Mouse (Mus musculus): Measurements from ENCODE around the gene Mcm5. TPM values are rescaled to one million over a fixed set of nuclear protein-coding genes. Genes with fewer than 3 reads are reported as not detected.

Gene Mcm5
- polyA plus RNA-seq, 1 experiment from 2014 or later, result 104 TPM

GRCm38 (mm10) chr8:75136256-75136655, 26.9 kb downstream of the Mcm5 start:
- Histone ChIP-seq H3K4me1 (ENCODE audit: control insufficient read depth, insufficient read depth, low read length) (peaks cover 19% of the 10 kb centered on the region; the same call in 1 of the 2 replicates), H3K4me3 (ENCODE audit: low read depth, low read length) (no peak overlapping the region), H3K27ac (ENCODE audit: low read depth, low read length) (no peak overlapping the region), H3K4me2 (no peak overlapping the region), H3K9ac (ENCODE audit: low read depth, low read length) (no peak overlapping the region), H3K9me3 (replicated peaks; ENCODE audit: control insufficient read depth, low read length) (no peaks in the 10 kb centered on the region), H3K27me3 (ENCODE audit: control insufficient read depth, insufficient read depth, low read length) (no peaks in the 10 kb centered on the region), H3K36me3 (ENCODE audit: control insufficient read depth, insufficient read depth, low read length) (no peaks in the 10 kb centered on the region)
- ATAC-seq (replicated peaks; ENCODE audit: insufficient number of reproducible peaks, low FRiP score, low TSS enrichment), result no peak
- WGBS (ENCODE audit: insufficient replicate concordance), result 34% methylated on average over 2 of the region's 2 CpGs

- Histone ChIP-seq H3K36me3 (ENCODE audit: control insufficient read depth, insufficient read depth, low read length) (no peaks in the 10 kb centered on the region), H3K9ac (ENCODE audit: low read depth, low read length) (no peak overlapping the region), H3K27ac (ENCODE audit: low read depth, low read length) (no peak overlapping the region), H3K9me3 (replicated peaks; ENCODE audit: control insufficient read depth, low read length) (no peaks in the 10 kb centered on the region), H3K4me3 (ENCODE audit: low read depth, low read length) (no peak overlapping the region), H3K27me3 (ENCODE audit: control insufficient read depth, insufficient read depth, low read length) (no peaks in the 10 kb centered on the region), H3K4me1 (ENCODE audit: control insufficient read depth, insufficient read depth, low read length) (peaks cover 19% of the 10 kb centered on the region; the same call in 1 of the 2 replicates), H3K4me2 (no peak overlapping the region)
- ATAC-seq (replicated peaks; ENCODE audit: insufficient number of reproducible peaks, low FRiP score, low TSS enrichment), result no peak
- WGBS (ENCODE audit: insufficient replicate concordance), result 65% methylated on average over 3 of the region's 3 CpGs
Observed at GRCm38 (mm10) chr8:75137536-75137935, 28.2 kb downstream of the Mcm5 start.

- Histone ChIP-seq H3K4me2 (no peak overlapping the region), H3K4me1 (ENCODE audit: control insufficient read depth, insufficient read depth, low read length) (no peaks in the 10 kb centered on the region), H3K36me3 (ENCODE audit: control insufficient read depth, insufficient read depth, low read length) (no peaks in the 10 kb centered on the region), H3K9me3 (replicated peaks; ENCODE audit: control insufficient read depth, low read length) (no peaks in the 10 kb centered on the region), H3K4me3 (ENCODE audit: low read depth, low read length) (no peak overlapping the region), H3K27ac (ENCODE audit: low read depth, low read length) (no peak overlapping the region), H3K9ac (ENCODE audit: low read depth, low read length) (no peak overlapping the region), H3K27me3 (ENCODE audit: control insufficient read depth, insufficient read depth, low read length) (no peaks in the 10 kb centered on the region)
- 65% methylated on average over 5 of the region's 5 CpGs for WGBS (ENCODE audit: insufficient replicate concordance)
- no peak for ATAC-seq (replicated peaks; ENCODE audit: insufficient number of reproducible peaks, low FRiP score, low TSS enrichment)
Observed at GRCm38 (mm10) chr8:75150911-75151610, 41.7 kb downstream of the Mcm5 start.

GRCm38 (mm10) chr8:75151743-75152142, 42.4 kb downstream of the Mcm5 start:
- Histone ChIP-seq H3K4me1 (ENCODE audit: control insufficient read depth, insufficient read depth, low read length) (no peaks in the 10 kb centered on the region), H3K27ac (ENCODE audit: low read depth, low read length) (no peak overlapping the region), H3K9me3 (replicated peaks; ENCODE audit: control insufficient read depth, low read length) (no peaks in the 10 kb centered on the region), H3K27me3 (ENCODE audit: control insufficient read depth, insufficient read depth, low read length) (no peaks in the 10 kb centered on the region), H3K9ac (ENCODE audit: low read depth, low read length) (no peak overlapping the region), H3K4me3 (ENCODE audit: low read depth, low read length) (no peak overlapping the region), H3K4me2 (no peak overlapping the region), H3K36me3 (ENCODE audit: control insufficient read depth, insufficient read depth, low read length) (no peaks in the 10 kb centered on the region)
- no peak for ATAC-seq (replicated peaks; ENCODE audit: insufficient number of reproducible peaks, low FRiP score, low TSS enrichment)
- 66% methylated on average over 4 of the region's 4 CpGs for WGBS (ENCODE audit: insufficient replicate concordance)

GRCm38 (mm10) chr8:75152505-75153082, 43.2 kb downstream of the Mcm5 start:
- Histone ChIP-seq H3K9me3 (replicated peaks; ENCODE audit: control insufficient read depth, low read length) (no peaks in the 10 kb centered on the region), H3K27me3 (ENCODE audit: control insufficient read depth, insufficient read depth, low read length) (no peaks in the 10 kb centered on the region), H3K4me1 (ENCODE audit: control insufficient read depth, insufficient read depth, low read length) (no peaks in the 10 kb centered on the region), H3K36me3 (ENCODE audit: control insufficient read depth, insufficient read depth, low read length) (no peaks in the 10 kb centered on the region), H3K4me3 (ENCODE audit: low read depth, low read length) (no peak overlapping the region), H3K9ac (ENCODE audit: low read depth, low read length) (no peak overlapping the region), H3K4me2 (no peak overlapping the region), H3K27ac (ENCODE audit: low read depth, low read length) (no peak overlapping the region)
- ATAC-seq (replicated peaks; ENCODE audit: insufficient number of reproducible peaks, low FRiP score, low TSS enrichment), result no peak
- 58% methylated on average over 2 of the region's 2 CpGs for WGBS (ENCODE audit: insufficient replicate concordance)

GRCm38 (mm10) chr8:75154855-75155478, 45.6 kb downstream of the Mcm5 start:
- WGBS (ENCODE audit: insufficient replicate concordance), result 62% methylated on average over 5 of the region's 5 CpGs
- H3K4me1 ChIP-seq (ENCODE audit: control insufficient read depth, insufficient read depth, low read length), result no peaks in the 10 kb centered on the region
- H3K9me3 ChIP-seq (replicated peaks; ENCODE audit: control insufficient read depth, low read length), result no peaks in the 10 kb centered on the region
- no peak overlapping the region for H3K9ac ChIP-seq (ENCODE audit: low read depth, low read length)
- H3K4me3 ChIP-seq (ENCODE audit: low read depth, low read length), result no peak overlapping the region
- no peak overlapping the region for H3K4me2 ChIP-seq
- 0 out of 2 replicates have a peak, but pooled peaks have one; percentile 16 for ATAC-seq (replicated peaks; ENCODE audit: insufficient number of reproducible peaks, low FRiP score, low TSS enrichment)
- H3K27ac ChIP-seq (ENCODE audit: low read depth, low read length), result no peak overlapping the region
- no peaks in the 10 kb centered on the region for H3K36me3 ChIP-seq (ENCODE audit: control insufficient read depth, insufficient read depth, low read length)
- no peaks in the 10 kb centered on the region for H3K27me3 ChIP-seq (ENCODE audit: control insufficient read depth, insufficient read depth, low read length)

- Histone ChIP-seq H3K4me3 (ENCODE audit: low read depth, low read length) (no peak overlapping the region), H3K9ac (ENCODE audit: low read depth, low read length) (no peak overlapping the region), H3K4me1 (ENCODE audit: control insufficient read depth, insufficient read depth, low read length) (no peaks in the 10 kb centered on the region), H3K4me2 (no peak overlapping the region), H3K27me3 (ENCODE audit: control insufficient read depth, insufficient read depth, low read length) (no peaks in the 10 kb centered on the region), H3K27ac (ENCODE audit: low read depth, low read length) (no peak overlapping the region), H3K36me3 (ENCODE audit: control insufficient read depth, insufficient read depth, low read length) (no peaks in the 10 kb centered on the region), H3K9me3 (replicated peaks; ENCODE audit: control insufficient read depth, low read length) (no peaks in the 10 kb centered on the region)
- ATAC-seq (replicated peaks; ENCODE audit: insufficient number of reproducible peaks, low FRiP score, low TSS enrichment), result no peak
- WGBS (ENCODE audit: insufficient replicate concordance), result 80% methylated on average over 2 of the region's 2 CpGs
Observed at GRCm38 (mm10) chr8:75155740-75156322, 46.5 kb downstream of the Mcm5 start.

GRCm38 (mm10) chr8:75157471-75158230, 48.3 kb downstream of the Mcm5 start:
- Histone ChIP-seq H3K9me3 (replicated peaks; ENCODE audit: control insufficient read depth, low read length) (no peaks in the 10 kb centered on the region), H3K27ac (ENCODE audit: low read depth, low read length) (no peak overlapping the region), H3K4me3 (ENCODE audit: low read depth, low read length) (no peak overlapping the region), H3K9ac (ENCODE audit: low read depth, low read length) (no peak overlapping the region), H3K4me1 (ENCODE audit: control insufficient read depth, insufficient read depth, low read length) (no peaks in the 10 kb centered on the region), H3K36me3 (ENCODE audit: control insufficient read depth, insufficient read depth, low read length) (no peaks in the 10 kb centered on the region), H3K27me3 (ENCODE audit: control insufficient read depth, insufficient read depth, low read length) (no peaks in the 10 kb centered on the region), H3K4me2 (no peak overlapping the region)
- WGBS (ENCODE audit: insufficient replicate concordance), result 21% methylated on average over 7 of the region's 7 CpGs
- no peak for ATAC-seq (replicated peaks; ENCODE audit: insufficient number of reproducible peaks, low FRiP score, low TSS enrichment)
